Mouse (Mus musculus): ENCODE results near the gene Cecr2.

The Cecr2 gene

DNA sequence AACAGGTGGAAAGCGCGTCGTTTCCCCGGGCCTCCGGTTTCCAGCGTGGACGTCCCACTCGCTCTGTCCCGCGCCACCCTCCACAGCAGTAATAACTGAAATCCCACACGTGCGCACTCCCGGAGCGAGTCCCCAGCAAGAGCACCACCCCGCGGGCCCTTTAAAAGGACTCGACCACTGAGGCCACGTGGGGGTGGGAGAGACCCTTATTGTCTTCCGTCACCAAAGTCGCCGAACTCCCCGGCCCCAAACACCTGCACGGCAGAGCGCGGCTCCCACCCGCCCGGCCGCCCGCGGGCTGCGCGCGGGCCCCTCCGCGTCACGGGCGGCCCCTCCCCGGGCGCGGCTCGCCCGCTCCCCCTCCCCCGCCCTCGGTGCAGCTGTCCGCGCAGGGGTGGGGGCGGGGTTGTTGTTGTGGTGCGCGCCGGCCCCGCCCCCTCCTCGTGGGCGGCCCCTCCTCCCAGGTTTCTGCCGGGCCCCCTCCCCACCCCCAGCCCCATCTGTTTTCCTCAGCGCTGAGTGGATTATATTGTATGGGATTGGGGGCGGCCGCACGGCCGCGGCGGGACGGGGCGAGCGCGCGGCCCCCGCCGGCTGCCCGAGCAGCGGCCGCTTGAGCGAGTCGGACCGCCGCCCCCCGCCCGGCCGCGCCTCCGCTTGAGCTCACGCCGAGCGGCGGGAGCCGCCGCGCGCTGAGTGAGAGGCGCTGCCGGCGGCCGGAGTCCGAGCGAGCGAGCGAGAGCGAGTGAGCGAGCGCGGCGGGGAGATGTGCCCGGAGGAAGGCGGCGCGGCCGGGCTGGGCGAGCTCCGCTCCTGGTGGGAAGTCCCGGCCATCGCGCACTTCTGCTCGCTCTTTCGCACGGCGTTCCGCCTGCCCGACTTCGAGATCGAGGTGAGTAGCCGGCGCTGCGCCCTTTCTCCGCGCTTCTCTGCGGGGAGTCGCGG is at the start of gene Cecr2:
Cecr2 (plus strand) TSS at position 554 of the 945 bp plus-strand sequence.
- DNase-seq (ENCODE audit: low read depth, low spot score) = peak; percentile 90

DNA sequence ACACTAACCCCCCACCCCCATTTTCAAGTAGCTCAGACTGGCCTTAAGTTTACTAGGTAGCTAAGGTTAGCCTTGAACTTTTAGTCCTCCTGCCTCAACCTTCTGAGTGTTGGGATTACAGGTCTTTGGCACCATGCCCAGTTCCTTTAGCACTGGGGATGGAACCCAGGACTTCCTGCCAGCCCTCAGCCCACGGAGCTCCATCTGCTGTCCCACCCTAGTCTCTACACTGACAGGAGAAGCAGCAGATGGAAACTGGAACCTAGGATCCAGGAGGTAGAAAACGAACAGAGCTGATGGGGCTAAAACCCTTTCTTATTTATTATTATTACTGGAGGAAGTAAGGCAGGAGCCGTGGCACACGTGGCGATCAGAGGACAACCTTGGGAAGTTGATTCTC is 48.6 kb upstream of the Cecr2 start:
- no peak for DNase-seq (ENCODE audit: low read depth, low spot score)

DNA sequence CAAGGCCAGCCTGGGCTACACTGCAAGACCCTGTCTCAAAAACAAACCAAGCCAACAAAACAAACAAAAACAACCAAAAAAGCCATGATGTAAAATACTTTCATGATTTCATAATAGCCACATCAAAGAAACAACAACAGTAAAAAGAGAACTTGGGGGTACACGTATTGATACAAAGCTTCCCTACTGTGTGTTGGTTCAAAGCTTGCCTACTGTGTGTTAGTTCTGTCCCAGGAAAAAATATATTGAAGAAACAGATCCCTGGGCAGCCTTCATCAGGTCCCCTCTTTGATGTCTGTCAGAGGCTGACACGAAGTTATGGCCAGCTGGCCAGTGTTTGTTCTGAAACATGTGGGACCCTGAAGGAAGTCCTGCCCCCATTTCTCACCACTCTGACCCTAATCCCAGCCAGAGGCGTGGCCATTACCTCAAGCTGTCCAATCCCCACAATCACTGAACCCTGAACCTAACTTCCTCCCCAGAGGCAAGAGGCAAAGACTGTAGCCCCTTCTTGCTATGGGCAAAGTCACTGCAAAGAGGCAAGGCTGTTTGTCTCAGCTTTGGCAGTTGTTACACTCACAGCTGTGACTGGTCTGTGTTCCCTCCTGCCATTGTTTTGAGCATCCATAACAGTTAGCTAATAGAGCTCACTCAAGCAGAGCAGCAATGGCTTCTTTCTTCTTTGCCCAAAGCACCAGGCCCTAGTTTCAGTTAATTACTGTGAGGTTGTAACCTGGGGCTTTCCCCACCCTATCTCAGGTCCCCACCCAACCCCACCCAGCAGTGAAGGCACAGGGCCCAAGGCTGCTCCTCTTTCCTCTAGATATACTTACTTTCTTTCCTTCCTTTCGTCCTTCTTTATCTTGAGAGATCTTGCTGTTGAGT is 47.4 kb upstream of the Cecr2 start:
- no peak for DNase-seq (ENCODE audit: low read depth, low spot score)

DNA sequence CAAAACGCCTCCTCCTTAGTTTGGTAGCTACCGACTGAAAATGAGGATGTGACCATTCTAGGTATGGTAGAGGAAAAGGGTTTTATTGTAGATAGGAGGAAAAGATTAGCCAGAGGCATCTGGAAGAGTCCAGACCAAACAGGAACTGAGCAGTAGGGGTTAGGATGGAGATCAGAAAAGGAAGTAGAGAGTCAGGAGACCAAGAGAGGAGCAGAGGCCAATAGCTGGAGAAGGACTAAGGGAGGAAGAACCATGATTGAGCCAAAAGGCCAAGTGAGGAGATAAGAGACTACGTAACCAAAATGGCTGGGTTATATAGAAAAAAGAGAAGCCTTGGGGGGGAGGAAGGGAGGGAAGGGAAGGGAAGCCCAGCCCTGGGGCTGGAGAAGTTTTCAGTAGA is 46.0 kb upstream of the Cecr2 start:
- no peak for DNase-seq (ENCODE audit: low read depth, low spot score)

DNA sequence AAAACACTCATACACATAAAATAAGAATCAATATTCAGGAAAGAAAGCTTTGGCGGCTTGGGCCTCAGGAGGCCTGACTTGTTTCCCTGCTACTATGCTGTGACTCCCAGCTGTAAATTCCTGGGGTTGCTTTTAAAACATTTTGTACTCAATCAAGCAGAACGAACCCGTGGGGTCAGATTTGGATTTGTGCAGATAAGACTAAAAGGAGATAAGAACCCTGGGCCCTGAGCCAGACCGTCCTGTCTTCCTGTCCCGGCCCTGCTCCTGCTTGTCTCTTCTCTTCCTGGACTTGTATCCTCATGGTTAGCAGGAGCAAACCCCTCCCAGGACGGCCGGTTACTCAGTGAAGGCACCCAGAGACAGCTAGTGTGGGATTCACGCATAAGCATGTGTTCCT is 41.1 kb upstream of the Cecr2 start:
- no peak for DNase-seq (ENCODE audit: low read depth, low spot score)

DNA sequence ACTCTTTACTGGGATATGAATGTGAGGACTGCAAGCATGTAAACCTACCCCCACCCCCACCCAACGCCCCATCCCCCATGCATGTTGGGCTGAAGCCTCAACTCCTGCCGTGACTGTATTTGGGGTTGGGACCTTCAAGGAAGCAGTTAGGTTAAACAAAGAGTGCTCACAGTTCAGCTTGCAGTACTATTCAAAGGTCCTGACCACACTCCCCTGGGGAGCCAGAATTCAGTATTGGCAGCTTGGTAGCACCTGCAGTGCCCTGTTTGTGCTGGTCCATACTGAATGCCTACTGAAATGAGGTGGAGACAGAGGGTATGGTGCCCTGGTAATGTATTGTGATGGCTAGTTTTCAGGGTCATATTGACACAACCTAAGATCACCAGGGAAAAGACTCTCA is 39.1 kb upstream of the Cecr2 start:
- peak; percentile 36 for DNase-seq (ENCODE audit: low read depth, low spot score)

DNA sequence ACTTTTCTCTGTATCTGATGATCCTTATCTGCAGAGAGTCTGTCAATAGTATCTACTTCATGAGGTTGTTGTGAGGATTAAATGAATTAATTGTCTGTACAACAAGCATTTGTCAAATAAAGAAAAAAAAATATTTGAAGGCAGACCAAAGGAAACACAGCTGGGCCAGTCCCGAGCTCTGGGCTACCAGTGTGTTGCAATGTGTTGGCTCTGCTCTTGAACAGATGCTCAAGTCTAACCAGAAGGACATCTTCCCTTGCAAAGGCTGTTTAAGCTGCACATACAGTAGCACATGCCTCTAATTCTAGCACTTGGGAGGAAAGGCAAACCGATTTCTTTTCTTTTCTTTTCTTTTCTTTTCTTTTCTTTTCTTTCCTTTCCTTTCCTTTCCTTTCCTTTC is 37.2 kb upstream of the Cecr2 start:
- no peak for DNase-seq (ENCODE audit: low read depth, low spot score)

DNA sequence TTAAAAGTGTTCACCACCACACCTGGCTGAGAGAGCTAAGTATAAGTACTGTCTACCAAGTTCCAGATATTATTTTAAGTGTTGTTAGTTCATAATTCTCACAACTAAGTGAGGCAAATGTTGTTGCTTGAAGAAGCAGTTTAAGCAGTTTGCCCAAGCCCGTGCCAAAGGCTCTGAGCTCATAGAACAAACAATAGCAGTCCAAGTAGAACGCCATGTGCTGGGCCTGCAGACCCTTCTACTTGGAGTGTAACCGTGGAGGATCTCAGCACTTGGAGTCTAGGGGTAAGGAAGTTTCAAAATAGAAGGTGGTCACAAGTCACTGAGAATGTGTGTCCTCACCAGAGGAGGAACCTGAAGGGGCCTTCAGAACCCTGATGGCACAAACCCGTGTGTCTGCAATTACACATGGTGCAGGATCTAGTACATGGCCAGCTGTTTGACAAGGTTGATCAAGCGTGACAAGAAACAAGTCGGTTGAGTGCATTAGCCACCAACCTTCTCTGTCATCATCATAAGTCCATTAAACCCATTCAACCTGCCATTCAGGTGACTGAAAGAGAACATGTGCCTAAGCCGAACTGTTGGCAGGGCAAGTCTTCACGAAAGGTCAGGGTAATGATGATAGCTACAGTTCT is 30.7 kb upstream of the Cecr2 start:
- no peak for DNase-seq (ENCODE audit: low read depth, low spot score)

DNA sequence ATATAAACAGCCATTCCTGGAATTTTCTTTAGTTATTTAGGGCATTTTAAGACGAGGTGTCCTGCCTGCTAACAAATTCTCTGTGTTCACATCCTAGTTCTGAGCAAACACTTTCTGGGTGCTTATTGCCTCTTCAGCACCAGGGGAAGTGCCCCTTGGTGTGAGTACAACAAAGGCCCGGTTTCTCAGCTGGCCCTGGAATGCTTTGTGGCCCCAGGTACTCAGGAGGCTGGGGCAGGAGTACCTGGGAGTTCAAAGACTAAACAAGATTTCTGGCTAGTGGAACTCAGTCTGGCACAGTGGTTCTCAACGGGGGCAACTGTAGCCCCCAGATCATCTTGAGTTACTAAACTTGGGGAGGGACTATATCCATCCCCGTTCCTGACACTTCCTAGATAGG is 26.6 kb upstream of the Cecr2 start:
- no peak for DNase-seq (ENCODE audit: low read depth, low spot score)

DNA sequence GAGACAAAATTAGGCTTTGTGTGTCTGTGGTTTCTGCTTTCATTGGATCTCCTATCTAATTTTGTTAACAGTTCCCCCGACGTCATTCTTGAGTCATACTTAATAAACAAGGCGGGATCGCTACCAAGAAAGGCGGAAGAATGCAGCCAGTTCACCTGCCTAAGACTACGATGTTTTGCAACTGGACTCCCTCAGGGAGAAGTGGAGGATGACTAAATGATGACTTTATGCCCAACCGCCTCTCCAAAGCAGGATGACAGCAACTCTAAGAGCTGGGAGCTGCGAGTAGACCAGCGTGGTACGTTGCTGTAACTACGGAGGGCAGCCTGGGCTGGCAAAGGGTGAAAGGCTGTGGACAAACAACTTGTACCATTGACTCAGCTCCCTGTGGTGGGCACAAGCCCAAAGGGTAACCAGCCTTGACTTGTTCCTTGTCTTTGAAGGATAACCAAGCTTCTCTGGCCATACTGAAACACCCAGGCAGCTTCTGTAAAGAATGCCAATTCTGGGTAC is 24.2 kb upstream of the Cecr2 start:
- DNase-seq (ENCODE audit: low read depth, low spot score) = no peak

DNA sequence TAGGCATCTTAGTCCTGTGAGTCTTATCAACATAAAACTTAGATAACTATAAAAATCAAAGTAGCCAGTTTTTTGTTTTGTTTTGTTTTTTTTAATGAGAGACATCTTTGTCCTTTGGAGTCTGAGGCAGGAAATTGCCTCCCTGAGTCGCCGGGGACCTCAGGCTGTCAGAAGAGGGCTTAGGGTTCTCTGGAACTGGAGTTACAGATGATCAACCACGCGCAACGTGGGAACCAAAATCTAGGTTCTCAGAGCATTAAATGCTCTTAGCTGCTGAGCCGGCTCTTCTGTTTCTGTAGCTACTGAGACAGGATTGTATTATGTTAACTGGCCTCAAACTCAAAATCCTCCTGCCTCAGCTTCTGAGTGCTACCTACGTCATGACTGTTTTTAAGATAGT is 22.4 kb upstream of the Cecr2 start:
- DNase-seq (ENCODE audit: low read depth, low spot score) = no peak

DNA sequence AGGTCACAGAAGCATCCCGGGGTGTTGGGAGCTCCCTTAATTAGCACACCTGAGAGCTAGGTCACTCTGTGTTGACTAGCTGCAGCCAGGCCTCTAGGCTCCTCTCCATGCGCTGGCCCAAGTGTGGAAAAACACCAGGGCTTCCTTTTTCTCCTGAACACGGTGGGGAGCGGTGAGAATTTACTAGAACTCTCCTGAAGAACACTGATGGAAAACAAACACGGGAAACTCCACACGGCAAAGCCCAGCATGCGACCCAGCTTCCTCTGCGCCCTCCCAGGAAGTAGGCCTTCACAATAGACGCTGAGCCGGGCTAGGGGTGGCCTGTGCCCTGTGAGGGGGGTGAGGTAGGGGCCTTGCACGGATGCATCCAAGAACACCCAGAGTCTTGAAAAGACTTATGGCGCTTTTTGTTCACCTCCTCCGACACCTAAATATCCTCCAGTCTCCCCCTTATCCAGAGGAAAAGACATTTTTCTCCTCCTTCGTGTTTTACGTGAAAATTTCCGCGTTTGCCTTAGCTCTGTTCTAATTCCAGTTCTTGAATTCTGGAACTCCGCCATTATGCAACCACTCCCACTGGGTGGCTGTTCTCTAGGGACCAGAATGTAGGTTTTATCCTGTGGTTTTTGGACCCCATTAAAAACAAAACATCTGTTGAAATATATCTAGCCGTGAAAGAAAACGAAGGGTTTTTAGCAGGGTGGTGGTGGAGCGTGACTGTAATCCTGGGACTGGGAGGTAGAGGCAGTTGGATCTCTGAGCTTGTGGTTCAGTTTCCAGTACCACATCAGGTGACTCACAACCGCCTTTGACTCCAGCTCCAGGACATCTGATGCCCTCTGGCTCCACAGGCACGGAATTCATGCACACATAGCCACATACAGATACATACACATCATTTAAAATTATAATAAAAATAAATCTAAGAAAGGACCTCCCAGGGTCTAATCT is 21.5 kb upstream of the Cecr2 start:
- DNase-seq (ENCODE audit: low read depth, low spot score) = no peak

DNA sequence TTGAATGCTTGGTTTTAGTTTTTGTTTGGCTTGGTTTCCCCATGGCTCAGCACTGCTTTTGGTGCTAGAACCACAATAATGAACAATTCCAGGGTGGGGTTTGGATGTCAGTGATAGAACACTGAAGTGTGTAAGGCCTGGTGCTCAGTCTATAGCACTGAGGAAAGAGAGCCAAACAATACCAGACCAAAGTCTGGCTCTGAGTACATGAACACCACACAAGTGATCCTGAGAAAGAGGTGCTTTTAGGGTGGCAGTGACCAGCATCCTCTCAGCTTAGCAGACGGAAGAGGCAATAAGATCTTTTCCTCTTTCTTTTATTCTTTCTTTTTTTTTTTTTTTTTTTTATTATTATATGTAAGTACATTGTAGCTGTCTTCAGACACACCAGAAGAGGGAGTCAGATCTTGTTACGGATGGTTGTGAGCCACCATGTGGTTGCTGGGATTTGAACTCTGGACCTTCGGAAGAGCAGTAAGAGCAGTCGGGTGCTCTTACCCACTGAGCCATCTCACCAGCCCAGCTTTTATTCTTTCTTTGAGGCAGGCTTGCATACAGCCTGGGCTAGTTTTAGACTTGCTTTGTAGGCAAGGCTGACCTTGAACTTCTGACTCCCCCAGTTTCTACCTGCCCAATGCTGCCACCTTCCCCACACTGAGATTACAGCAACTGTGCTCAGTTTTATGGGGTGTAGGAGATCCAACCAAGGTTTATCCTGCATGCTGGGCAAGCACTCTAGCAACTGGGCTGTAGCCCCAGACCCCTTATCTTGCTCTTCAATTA is 18.7 kb upstream of the Cecr2 start:
- DNase-seq (ENCODE audit: low read depth, low spot score) = peak; percentile 86

DNA sequence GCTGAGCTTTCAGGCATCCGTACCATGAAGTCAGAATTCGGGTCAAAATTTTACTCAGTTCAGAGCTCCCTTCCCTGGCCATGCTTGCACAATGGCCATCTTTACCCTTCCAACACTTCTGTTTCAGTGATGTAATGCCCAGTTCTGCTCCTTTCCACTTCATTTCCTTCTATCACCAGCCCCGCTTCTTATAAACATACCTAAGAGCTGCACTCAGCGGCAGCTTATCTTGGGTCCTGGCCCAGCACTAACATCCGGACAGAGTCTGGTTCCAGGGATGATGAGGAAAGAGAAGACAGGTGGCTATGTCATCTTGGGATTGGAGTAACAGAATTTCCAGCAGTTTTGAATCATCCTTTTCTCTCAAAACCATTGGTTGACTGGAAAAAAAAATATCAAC is 18.0 kb upstream of the Cecr2 start:
- no peak for DNase-seq (ENCODE audit: low read depth, low spot score)

DNA sequence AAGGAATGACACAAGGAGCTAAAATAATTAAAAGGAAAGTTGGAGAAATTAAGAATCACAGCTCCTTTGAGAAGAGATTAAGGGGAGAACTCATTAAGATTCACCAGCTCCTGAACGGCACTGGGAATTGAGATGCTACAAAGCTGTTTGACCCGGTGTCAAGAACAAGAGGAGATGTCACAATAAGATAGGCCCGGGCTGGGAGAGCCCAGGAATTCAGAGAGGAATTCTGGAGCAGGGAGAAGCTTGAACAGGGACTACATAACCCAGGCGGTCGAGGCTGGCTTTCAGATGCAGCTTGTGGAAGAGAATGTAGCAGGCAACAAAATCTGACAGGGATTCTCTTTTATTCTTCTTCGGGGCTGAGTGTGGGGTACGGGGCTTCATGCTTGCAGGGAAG is 13.5 kb upstream of the Cecr2 start:
- no peak for DNase-seq (ENCODE audit: low read depth, low spot score)

DNA sequence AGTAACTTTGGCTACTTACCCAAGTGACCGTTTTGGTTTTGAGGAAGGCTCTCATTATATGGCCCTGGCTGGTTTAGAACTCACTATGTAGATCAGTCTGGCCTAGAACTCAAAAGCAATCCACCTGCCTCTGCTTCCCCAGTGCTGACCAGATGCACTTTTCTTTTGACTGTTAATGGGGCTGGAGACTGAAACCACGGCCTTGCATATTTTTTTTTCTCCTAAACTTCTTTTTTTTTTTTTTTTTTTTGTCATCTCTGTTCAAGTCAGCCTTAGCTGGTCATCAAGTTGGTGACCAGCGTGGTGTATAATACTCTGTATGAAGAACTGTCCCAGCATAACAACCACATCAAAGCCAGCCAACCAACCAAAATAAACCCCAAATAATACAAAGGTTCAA is 10.5 kb upstream of the Cecr2 start:
- DNase-seq (ENCODE audit: low read depth, low spot score) = no peak

DNA sequence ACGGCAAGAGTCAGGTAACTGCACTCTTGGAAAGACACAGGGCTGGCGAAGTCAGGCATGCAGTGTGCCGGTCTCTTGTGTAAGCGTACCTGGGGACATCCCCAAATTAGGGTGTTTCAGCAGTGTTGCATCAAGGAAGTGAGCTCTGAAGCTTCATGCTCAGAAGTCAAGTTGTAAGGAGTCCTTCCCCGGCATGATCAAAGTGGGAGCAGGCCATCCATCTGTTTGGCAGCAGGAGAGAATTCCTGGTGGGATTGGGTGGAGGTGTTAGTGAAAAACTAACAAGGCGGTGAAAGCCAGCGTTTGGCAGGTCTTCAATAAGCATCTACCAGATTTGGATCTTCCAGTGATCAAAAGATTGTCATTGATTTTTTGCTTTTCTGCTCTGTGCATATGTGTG is 7.3 kb upstream of the Cecr2 start:
- no peak for DNase-seq (ENCODE audit: low read depth, low spot score)

DNA sequence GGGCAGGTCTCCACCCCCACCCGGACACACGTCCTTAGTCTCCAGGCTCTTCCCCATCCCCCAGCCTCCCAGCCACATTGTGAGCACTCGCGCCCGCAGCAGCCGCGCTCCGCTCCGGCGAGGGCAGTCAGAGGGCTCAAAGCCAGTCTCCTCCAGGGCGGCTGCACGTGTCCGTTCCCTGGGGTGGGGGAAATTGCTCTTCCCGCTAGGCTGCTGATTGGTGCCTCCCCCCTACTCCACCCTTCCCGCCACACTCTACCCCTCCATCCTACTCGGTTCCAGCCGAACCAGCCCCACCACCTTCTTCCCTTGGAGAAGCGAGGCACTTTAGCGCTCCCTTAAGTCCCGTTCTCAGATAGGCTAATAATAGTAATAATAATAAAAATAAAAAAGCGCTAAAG is 754 bp upstream of the Cecr2 start:
- peak; percentile 95 for DNase-seq (ENCODE audit: low read depth, low spot score)

DNA sequence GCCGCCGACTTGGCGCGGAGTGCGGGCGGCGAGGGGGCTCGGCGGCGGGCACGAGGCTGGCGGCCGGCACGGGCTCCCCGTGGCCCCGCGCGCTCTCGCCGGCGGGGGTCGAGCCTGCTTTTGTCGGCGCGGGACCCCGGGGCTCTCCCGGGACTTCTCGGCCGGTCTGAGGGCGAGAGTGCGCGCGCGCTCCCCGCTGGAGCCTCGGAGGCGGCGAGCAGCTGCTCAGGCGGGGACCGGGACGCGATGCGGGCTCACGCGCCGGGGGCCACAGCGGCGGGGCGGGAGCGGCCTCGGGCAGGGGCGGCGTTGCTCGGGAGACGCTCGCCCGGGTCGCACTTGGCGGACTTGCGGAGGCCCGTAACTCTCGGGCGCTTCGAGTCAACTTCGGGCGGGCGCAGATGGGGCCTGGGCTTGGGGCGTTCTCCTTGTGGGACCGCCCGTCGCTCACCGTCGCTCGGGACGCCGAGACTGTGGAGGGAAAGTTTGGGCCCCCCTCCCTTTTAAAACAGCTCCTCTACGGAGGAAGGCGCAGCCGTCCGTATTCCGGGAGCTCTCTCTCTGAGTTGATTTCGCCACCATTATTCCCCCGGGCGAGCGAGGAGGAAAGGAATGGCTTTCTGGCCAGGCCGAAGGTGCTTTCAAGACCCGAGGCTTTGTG is 722 bp downstream of the Cecr2 start:
- peak; percentile 68 for DNase-seq (ENCODE audit: low read depth, low spot score)

DNA sequence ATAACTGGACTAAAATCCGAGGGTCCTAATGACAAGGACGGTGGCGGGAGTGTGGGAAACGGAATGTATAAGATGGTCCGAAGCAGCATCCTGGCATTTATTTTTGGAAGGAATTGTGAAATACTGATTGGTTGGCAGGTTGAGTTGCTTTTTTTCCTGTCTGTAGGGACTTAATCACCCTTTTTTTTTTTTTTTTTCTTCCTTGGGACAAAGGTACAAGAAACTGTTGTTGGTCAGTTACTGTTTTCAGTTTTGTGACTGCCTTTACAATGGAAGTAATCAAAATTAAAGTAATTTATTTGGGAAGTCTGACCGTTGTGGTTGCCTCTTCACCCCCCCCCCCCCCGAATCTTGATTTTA is 1.2 kb downstream of the Cecr2 start:
- no peak for DNase-seq (ENCODE audit: low read depth, low spot score)
